Mouse (Mus musculus) erythroblast, embryonic 14.5 days (primary cell): ENCODE data around the gene Pfdn4. TPM values are rescaled to one million over a fixed set of nuclear protein-coding genes. Genes with fewer than 3 reads are reported as not detected.

Experiments
- H3K27me3 ChIP-seq: 2 replicates; pipeline ENCODE4 v1.6.1; 2012; ENCODE audit warnings: inconsistent platforms; ENCODE audit not compliant: control insufficient read depth
- H3K36me3 ChIP-seq: 2 replicates; pipeline ENCODE4 v1.6.1; 2012; ENCODE audit warnings: mild to moderate bottlenecking, inconsistent platforms; ENCODE audit not compliant: control insufficient read depth
- H3K4me1 ChIP-seq: 2 replicates; pipeline ENCODE4 v1.6.1; 2012; ENCODE audit warnings: inconsistent platforms; ENCODE audit not compliant: control insufficient read depth
- H3K4me3 ChIP-seq: replicated peaks from 2 replicates; pipeline ENCODE3; 2012; ENCODE audit warnings: moderate library complexity, mild to moderate bottlenecking, inconsistent platforms
- H3K9me3 ChIP-seq: 2 replicates; pipeline ENCODE4 v1.6.1; 2012; ENCODE audit warnings: low read length, inconsistent platforms, mixed read lengths; ENCODE audit not compliant: control insufficient read depth
- GATA1 ChIP-seq: IDR thresholded peaks from 2 replicates; pipeline ENCODE4 v1.6.1; 2012; ENCODE audit warnings: low read length, inconsistent platforms, mixed read lengths
- TAL1 ChIP-seq: IDR thresholded peaks from 3 replicates; pipeline ENCODE4 v1.6.1; 2012; ENCODE audit warnings: low read length, inconsistent platforms, mixed read lengths
- polyA plus RNA-seq: library from polyadenylated mRNA; stranded (reverse); fragments of >175 nt; gene quantifications from 2 replicates; pipeline ENCODE4 v1.2.3, GENCODE M21; 2012

Gene Pfdn4
- polyA plus RNA-seq, 1 experiment, result 0.61 TPM

DNA sequence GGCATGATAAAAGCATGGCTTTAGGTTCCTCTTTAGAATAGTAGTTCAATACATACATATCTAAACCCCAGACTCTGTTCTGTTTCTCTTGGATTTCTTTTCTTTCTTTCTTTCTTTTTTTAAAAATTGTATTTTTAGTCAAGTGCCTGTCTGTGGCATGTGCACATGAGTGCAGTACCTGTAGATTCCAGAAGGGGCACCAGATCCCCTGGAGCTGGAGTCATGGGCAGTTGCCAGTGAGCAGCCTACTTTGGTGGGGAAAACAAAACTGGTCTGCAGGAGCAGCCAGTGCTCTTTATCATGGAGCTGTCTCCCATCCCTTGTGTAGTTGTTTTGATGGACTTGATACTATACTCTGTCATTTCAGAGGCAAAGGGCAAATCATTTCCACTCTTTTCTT lies 28.2 kb upstream of the Pfdn4 start:
- H3K36me3 ChIP-seq, result no peaks in the 10 kb centered on the region
- H3K4me1 ChIP-seq, result no peaks in the 10 kb centered on the region
- no peak overlapping the region for H3K4me3 ChIP-seq
- H3K27me3 ChIP-seq, result no peaks in the 10 kb centered on the region
- TF ChIP-seq TAL1 (no peak), GATA1 (no peak)
- no peaks in the 10 kb centered on the region for H3K9me3 ChIP-seq

DNA sequence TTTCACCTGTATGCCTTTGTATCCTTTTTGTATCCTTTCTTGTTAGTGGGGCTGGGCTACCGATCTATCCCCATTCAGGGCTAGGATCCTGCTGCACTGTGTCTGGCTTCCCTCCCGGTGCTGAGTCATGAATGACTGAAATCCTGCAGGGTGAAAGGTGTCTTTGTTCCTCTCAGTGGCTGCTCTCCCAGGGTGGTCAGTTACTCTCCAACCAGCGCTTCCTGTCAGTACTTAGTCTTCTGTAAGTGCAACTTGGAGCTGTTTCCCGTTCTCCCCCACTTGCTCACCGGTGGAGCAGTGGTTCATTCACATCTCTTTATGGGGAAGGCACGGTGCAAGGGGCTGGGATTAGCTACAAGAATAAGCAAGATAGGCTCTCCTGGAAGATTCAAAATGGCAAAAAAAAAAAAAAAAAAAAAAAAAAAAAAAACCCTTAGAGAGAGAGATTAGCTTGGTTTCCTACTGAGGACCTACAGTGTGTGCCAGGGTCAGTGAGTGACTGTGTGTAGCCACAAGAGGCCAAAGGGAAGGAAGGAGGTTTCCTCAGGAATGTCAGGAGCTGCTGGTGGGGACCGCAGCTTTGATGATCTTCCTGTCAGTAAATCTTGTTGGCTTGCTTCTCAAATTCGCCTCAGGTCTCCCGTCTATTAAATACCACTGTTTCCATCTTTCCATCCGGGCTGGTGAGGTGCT lies 26.5 kb upstream of the Pfdn4 start:
- no peak for TF ChIP-seq TAL1
- no peak for TF ChIP-seq GATA1
- Histone ChIP-seq H3K4me3 (no peak overlapping the region), H3K4me1 (no peaks in the 10 kb centered on the region), H3K27me3 (no peaks in the 10 kb centered on the region), H3K9me3 (peaks cover 2% of the 10 kb centered on the region; the same call in 1 of the 2 replicates), H3K36me3 (no peaks in the 10 kb centered on the region)

DNA sequence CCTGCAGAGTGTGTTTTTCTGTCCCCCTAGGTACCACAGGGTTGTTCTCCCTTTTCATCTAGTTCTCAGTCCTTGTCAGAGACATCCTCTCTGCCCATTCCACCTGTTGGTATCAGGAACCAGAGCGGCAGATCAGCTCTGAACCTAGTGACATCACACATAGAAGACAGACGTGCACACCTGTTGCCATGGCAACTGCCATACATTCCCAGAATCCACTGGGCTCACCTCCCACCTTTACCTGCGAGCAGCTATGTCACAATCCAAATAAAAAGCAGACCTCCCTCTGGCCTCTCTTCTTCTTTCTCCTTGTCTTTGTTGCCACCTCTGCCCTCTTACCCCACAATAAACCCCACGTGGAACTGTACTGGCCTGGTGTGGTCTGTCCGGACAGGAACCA lies 25.6 kb upstream of the Pfdn4 start:
- Histone ChIP-seq H3K36me3 (no peaks in the 10 kb centered on the region), H3K27me3 (no peaks in the 10 kb centered on the region), H3K9me3 (peaks cover 2% of the 10 kb centered on the region; the same call in 1 of the 2 replicates), H3K4me1 (no peaks in the 10 kb centered on the region), H3K4me3 (no peak overlapping the region)
- no peak for TF ChIP-seq TAL1
- TF ChIP-seq GATA1, result no peak

DNA sequence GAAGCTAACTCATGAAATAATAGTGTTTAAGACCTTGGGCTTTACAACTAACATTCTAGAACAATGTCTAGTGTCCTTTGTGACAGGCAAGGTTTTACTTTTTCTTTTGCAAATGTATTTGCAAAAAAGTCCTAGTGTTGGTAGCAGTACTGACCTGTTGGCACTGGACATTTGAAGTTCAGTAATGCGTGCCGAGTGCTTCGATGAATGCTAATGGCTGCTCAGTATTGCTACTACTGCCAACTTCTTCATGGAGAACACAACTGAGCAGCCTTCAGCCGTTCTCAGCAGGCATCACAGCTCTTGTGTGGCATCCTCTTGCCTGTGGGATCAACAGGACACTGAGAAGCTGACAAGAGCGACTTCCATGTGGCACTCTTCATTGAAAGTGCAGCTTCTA lies 22.1 kb upstream of the Pfdn4 start:
- peaks cover 4% of the 10 kb centered on the region; the same call in 1 of the 2 replicates for H3K9me3 ChIP-seq
- no peaks in the 10 kb centered on the region for H3K36me3 ChIP-seq
- H3K4me3 ChIP-seq, result no peak overlapping the region
- H3K27me3 ChIP-seq, result no peaks in the 10 kb centered on the region
- H3K4me1 ChIP-seq, result no peaks in the 10 kb centered on the region
- TF ChIP-seq TAL1 (no peak), GATA1 (no peak)

DNA sequence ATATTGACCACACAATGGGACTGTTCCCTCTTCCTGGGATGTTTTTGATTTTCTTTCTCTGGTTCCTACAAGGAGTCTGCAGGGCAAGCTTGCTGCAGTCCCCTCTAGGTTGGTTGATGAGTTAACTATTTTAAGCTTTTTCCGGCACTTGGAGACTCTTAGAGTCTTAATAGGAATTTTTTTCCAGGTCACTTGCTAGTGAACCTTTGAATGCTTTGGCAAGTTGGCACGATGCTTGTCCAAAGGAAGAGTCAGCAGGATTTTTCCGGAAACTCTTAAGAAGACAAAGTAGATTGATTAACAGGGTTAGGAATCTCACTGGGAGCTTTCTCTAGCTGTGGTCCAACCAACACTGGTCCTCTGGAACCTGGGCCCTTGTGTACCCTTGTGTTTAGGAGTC lies 21.1 kb upstream of the Pfdn4 start:
- H3K36me3 ChIP-seq, result no peaks in the 10 kb centered on the region
- no peak overlapping the region for H3K4me3 ChIP-seq
- no peaks in the 10 kb centered on the region for H3K4me1 ChIP-seq
- no peaks in the 10 kb centered on the region for H3K27me3 ChIP-seq
- TF ChIP-seq TAL1 (no peak), GATA1 (no peak)
- peaks cover 4% of the 10 kb centered on the region; the same call in 1 of the 2 replicates for H3K9me3 ChIP-seq

DNA sequence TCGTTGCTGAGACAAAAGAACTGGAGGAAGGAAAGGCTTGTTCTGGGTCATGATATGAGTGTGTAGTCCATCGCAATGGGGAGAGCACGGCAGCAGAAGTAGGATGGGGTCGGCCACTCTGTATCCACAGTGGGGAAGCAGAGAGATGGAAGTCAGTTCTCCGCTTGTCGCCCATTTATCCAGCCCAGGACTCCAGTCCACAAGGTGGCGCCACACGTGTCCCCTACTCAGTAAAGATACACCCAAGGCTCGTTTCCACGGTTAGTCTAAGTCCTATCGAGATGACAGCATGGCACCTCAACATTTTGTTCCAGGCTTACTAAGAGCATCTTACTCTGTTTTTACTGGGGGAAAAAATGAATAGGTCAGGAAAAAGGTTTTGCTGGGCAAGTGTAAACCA lies 20.0 kb upstream of the Pfdn4 start:
- H3K36me3 ChIP-seq, result no peaks in the 10 kb centered on the region
- no peaks in the 10 kb centered on the region for H3K27me3 ChIP-seq
- TF ChIP-seq GATA1 (no peak), TAL1 (no peak)
- no peak overlapping the region for H3K4me3 ChIP-seq
- peaks cover 4% of the 10 kb centered on the region; the same call in 1 of the 2 replicates for H3K9me3 ChIP-seq
- H3K4me1 ChIP-seq, result no peaks in the 10 kb centered on the region

DNA sequence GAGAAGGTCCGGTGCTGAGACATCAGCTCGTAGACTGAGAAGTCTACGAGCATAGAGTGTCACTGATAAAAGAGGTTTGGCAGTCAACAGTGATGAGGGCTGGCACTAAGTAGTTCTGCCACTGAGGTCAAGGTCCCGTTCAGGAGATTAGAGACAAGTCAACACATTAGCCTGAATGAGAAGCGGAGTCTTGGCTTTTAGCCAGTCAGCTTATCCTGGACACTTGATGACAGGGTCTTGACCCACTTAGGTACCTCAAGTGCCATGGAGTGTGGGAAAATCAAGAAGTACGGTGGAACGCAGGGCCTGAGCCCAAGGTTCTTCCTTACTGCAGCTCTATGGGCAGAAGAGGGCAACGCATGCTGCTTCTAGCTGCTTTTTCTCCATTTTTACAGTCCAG lies 19.6 kb upstream of the Pfdn4 start:
- no peaks in the 10 kb centered on the region for H3K27me3 ChIP-seq
- no peak overlapping the region for H3K4me3 ChIP-seq
- no peak for TF ChIP-seq TAL1
- no peak for TF ChIP-seq GATA1
- peaks cover 4% of the 10 kb centered on the region; the same call in 1 of the 2 replicates for H3K9me3 ChIP-seq
- H3K4me1 ChIP-seq, result no peaks in the 10 kb centered on the region
- no peaks in the 10 kb centered on the region for H3K36me3 ChIP-seq

DNA sequence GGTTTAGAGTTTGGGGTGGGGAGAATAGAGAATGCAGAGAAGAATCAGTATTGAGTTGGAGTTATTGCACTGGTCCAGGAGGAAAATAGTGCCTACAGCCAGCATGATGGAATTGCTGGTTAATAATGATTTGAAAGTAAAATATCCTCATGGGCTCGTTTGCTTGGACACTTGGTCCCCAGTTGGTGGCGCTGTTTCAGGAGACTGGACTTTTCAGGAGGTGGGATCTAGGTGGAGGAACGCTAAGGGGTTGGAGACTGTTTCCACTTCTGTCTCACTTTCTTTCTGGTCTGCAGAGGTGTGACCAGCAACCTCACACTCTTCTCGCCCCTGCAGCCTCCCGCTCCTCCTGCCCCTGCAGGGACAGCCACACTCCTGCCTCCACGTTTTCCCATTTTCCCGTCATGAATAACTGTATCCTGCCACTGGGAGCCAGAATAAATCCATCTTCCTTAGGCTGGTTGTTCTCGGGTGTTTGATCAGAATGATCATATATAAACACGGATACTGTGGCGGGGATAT lies 14.1 kb upstream of the Pfdn4 start:
- Histone ChIP-seq H3K9me3 (no peaks in the 10 kb centered on the region; the same call in 1 of the 2 replicates), H3K4me1 (no peaks in the 10 kb centered on the region), H3K36me3 (no peaks in the 10 kb centered on the region), H3K4me3 (no peak overlapping the region), H3K27me3 (no peaks in the 10 kb centered on the region)
- TF ChIP-seq TAL1 (no peak), GATA1 (no peak)

DNA sequence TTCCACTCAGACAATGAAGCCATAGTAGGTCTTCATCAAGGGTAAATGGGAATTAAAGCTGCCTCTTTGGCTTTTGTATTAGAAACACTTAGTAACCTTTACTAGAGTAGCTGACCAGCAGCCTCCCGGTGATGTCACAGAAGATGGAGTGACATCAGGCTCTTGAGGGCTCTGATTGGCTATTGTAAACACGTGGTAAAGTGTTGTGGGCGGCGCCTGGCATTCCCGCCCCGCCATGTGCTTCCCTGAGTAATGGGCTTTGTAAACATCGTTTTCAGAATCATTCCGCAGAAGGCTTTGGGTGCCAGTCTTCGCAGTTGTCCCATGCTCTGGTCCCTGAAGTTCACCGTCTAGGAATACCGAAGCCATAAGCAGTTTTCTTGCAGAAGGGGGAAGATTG lies 12.3 kb upstream of the Pfdn4 start:
- no peaks in the 10 kb centered on the region for H3K36me3 ChIP-seq
- no peak for TF ChIP-seq TAL1
- TF ChIP-seq GATA1, result no peak
- H3K4me1 ChIP-seq, result no peaks in the 10 kb centered on the region
- no peaks in the 10 kb centered on the region; the same call in 1 of the 2 replicates for H3K9me3 ChIP-seq
- no peak overlapping the region for H3K4me3 ChIP-seq
- no peaks in the 10 kb centered on the region for H3K27me3 ChIP-seq

DNA sequence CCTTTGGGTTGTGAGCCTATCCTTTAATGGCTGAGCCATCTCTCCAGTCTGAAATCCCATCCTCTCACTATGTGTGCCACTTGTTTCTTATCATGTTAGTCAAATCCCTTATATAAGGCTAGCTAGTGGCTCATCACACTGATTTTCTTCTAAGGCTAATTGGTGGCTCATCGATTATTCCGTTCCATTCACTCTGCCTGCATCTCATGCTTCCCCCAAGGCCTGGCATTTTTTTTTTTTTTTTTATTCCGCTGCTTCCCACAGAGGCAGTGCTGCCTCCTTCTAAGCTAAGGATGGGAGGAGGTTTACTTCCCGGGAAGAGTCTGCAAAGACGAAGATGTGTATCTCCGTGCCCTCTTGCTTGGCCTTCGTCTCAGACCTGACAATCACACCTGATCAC lies 9.0 kb upstream of the Pfdn4 start:
- TF ChIP-seq GATA1, result no peak
- no peak for TF ChIP-seq TAL1
- Histone ChIP-seq H3K27me3 (no peaks in the 10 kb centered on the region), H3K4me3 (no peak overlapping the region), H3K4me1 (no peaks in the 10 kb centered on the region), H3K36me3 (no peaks in the 10 kb centered on the region), H3K9me3 (no peaks in the 10 kb centered on the region)
